Mouse (Mus musculus) lung, embryonic 16.5 days (tissue): Measurements from ENCODE around the gene Traf3ip2. TPM values are rescaled to one million over a fixed set of nuclear protein-coding genes. Genes with fewer than 3 reads are reported as not detected.
A peak's percentile ranks its signal among the peaks of the same experiment; 100 is the strongest.

Experiments
- ATAC-seq: fragments of 200-750 bp; cut with Nextera tagmentation; 2 replicates; pipeline ENCODE4 v1.8.0; 2017; ENCODE audit warnings: low read depth, mild to moderate bottlenecking, moderate library complexity
- H3K27ac ChIP-seq: fragments of 300-500 bp; sonication (generic); 2 replicates; pipeline ENCODE4 v1.5.1; 2014; ENCODE audit warnings: mild to moderate bottlenecking, control low read depth, low read length
- H3K27me3 ChIP-seq: fragments of 300-500 bp; sonication (generic); 2 replicates; pipeline ENCODE4 v1.6.1; 2014; ENCODE audit warnings: low read depth, low read length, mixed read lengths; ENCODE audit not compliant: control insufficient read depth, insufficient read depth
- H3K36me3 ChIP-seq: fragments of 300-500 bp; sonication (generic); 2 replicates; pipeline ENCODE4 v1.6.1; 2014; ENCODE audit warnings: low read length; ENCODE audit not compliant: control insufficient read depth, insufficient read depth
- H3K4me1 ChIP-seq: fragments of 300-500 bp; sonication (generic); replicated peaks from 2 replicates; pipeline ENCODE4 v1.6.1; 2014; ENCODE audit warnings: low read length, mixed read lengths; ENCODE audit not compliant: control insufficient read depth, insufficient read depth
- H3K4me2 ChIP-seq: fragments of 300-500 bp; sonication (generic); 2 replicates; pipeline ENCODE4 v1.6.1; 2014; ENCODE audit warnings: low read depth, low read length, control low read depth
- H3K4me3 ChIP-seq: fragments of 300-500 bp; sonication (generic); 2 replicates; pipeline ENCODE4 v1.5.1; 2014; ENCODE audit warnings: mild to moderate bottlenecking, low read length, control low read depth
- H3K9ac ChIP-seq: fragments of 300-500 bp; sonication (generic); 2 replicates; pipeline ENCODE4 v1.6.1; 2014; ENCODE audit warnings: low read length, control low read depth
- H3K9me3 ChIP-seq: fragments of 300-500 bp; sonication (generic); 2 replicates; pipeline ENCODE4 v1.6.1; 2016; ENCODE audit warnings: low read length; ENCODE audit not compliant: control insufficient read depth
- WGBS: fragments of 180-500 bp; shearing (Covaris S2); extraction: QIAGEN DNeasy Blood & Tissue Kit; methylation state at CpG from one replicate; pipeline ENCODE4 v1.1.7; 2014; 5-methylcytosine and 5-hydroxymethylcytosine counted together
- polyA plus RNA-seq: library from polyadenylated mRNA; unstranded; fragments of >200 nt; fragmentation: Nextera tagmentation; extraction: Ambion mirVana; gene quantifications from 2 replicates; pipeline ENCODE4 v1.2.1, GENCODE M21; 2015

Gene Traf3ip2
- polyA plus RNA-seq, 1 experiment from 2014 or later: 34.2 TPM

GRCm38 (mm10) chr10:39613973-39614372, 1.2 kb downstream of the Traf3ip2 start:
- 4% methylated on average over 2 of the region's 2 CpGs for WGBS
- Histone ChIP-seq H3K36me3 (peaks cover 8% of the 10 kb centered on the region), H3K9me3 (no peaks in the 10 kb centered on the region), H3K4me3 (peak overlapping the region; percentile 57), H3K27ac (peak overlapping the region; percentile 99), H3K9ac (peak overlapping the region; percentile 73), H3K4me2 (peak overlapping the region; percentile 63), H3K4me1 (peaks cover 41% of the 10 kb centered on the region), H3K27me3 (no peaks in the 10 kb centered on the region)
- peak; percentile 40 for ATAC-seq

GRCm38 (mm10) chr10:39614676-39615075, 1.9 kb downstream of the Traf3ip2 start:
- Histone ChIP-seq H3K4me1 (peaks cover 41% of the 10 kb centered on the region), H3K4me3 (peak overlapping the region; percentile 57; the same call in 1 of the 2 replicates), H3K36me3 (peaks cover 8% of the 10 kb centered on the region; the same call in 1 of the 2 replicates), H3K27me3 (no peaks in the 10 kb centered on the region), H3K9me3 (no peaks in the 10 kb centered on the region), H3K9ac (peak overlapping the region; percentile 73), H3K27ac (peak overlapping the region; percentile 99), H3K4me2 (peak overlapping the region; percentile 63)
- peak; percentile 89 for ATAC-seq
- WGBS: 10% methylated on average over 6 of the region's 6 CpGs

GRCm38 (mm10) chr10:39615531-39616229, 2.9 kb downstream of the Traf3ip2 start:
- H3K27ac ChIP-seq: peak overlapping the region; percentile 99
- H3K27me3 ChIP-seq: no peaks in the 10 kb centered on the region
- no peak overlapping the region for H3K4me3 ChIP-seq
- ATAC-seq: no peak
- H3K36me3 ChIP-seq: peaks cover 6% of the 10 kb centered on the region; the same call in 1 of the 2 replicates
- H3K4me1 ChIP-seq: peaks cover 41% of the 10 kb centered on the region
- H3K4me2 ChIP-seq: peak overlapping the region; percentile 63
- 76% methylated on average over 12 of the region's 12 CpGs for WGBS
- H3K9me3 ChIP-seq: no peaks in the 10 kb centered on the region
- peak overlapping the region; percentile 73 for H3K9ac ChIP-seq

GRCm38 (mm10) chr10:39616230-39616590, 3.5 kb downstream of the Traf3ip2 start:
- H3K27me3 ChIP-seq: no peaks in the 10 kb centered on the region
- H3K36me3 ChIP-seq: peaks cover 8% of the 10 kb centered on the region; the same call in 1 of the 2 replicates
- H3K4me1 ChIP-seq: peaks cover 36% of the 10 kb centered on the region
- no peak overlapping the region for H3K4me3 ChIP-seq
- no peak for ATAC-seq
- H3K4me2 ChIP-seq: no peak overlapping the region; the same call in 1 of the 2 replicates
- peak overlapping the region; percentile 99 for H3K27ac ChIP-seq
- 72% methylated on average over 9 of the region's 9 CpGs for WGBS
- H3K9ac ChIP-seq: peak overlapping the region; percentile 73
- no peaks in the 10 kb centered on the region for H3K9me3 ChIP-seq

GRCm38 (mm10) chr10:39616626-39617025, 3.9 kb downstream of the Traf3ip2 start:
- peak overlapping the region; percentile 99 for H3K27ac ChIP-seq
- WGBS: 81% methylated on average over 8 of the region's 8 CpGs
- ATAC-seq: no peak

GRCm38 (mm10) chr10:39618431-39618830, 5.7 kb downstream of the Traf3ip2 start:
- H3K9me3 ChIP-seq: no peaks in the 10 kb centered on the region
- H3K9ac ChIP-seq: no peak overlapping the region
- H3K36me3 ChIP-seq: peaks cover 11% of the 10 kb centered on the region; the same call in 1 of the 2 replicates
- no peaks in the 10 kb centered on the region for H3K27me3 ChIP-seq
- H3K4me2 ChIP-seq: no peak overlapping the region
- no peak for ATAC-seq
- H3K27ac ChIP-seq: no peak overlapping the region
- H3K4me1 ChIP-seq: peaks cover 28% of the 10 kb centered on the region
- H3K4me3 ChIP-seq: no peak overlapping the region
- 70% methylated on average over 10 of the region's 10 CpGs for WGBS

More at GRCm38 (mm10) chr10:39616626-39617025, 3.9 kb downstream of the Traf3ip2 start:
- H3K4me3 ChIP-seq: no peak overlapping the region
- no peaks in the 10 kb centered on the region for H3K9me3 ChIP-seq
- H3K27me3 ChIP-seq: no peaks in the 10 kb centered on the region
- H3K9ac ChIP-seq: 0 out of 2 replicates have a peak overlapping the region, but pooled peaks have one; percentile 73
- no peak overlapping the region for H3K4me2 ChIP-seq
- peaks cover 8% of the 10 kb centered on the region; the same call in 1 of the 2 replicates for H3K36me3 ChIP-seq
- H3K4me1 ChIP-seq: peaks cover 32% of the 10 kb centered on the region

- peaks cover 11% of the 10 kb centered on the region; the same call in 1 of the 2 replicates for H3K36me3 ChIP-seq
- H3K27me3 ChIP-seq: no peaks in the 10 kb centered on the region
- no peaks in the 10 kb centered on the region for H3K9me3 ChIP-seq
- WGBS: 76% methylated on average over 5 of the region's 5 CpGs
- H3K4me2 ChIP-seq: no peak overlapping the region
- H3K4me1 ChIP-seq: peaks cover 27% of the 10 kb centered on the region
- no peak overlapping the region for H3K9ac ChIP-seq
- ATAC-seq: no peak
- H3K4me3 ChIP-seq: no peak overlapping the region
- H3K27ac ChIP-seq: no peak overlapping the region
Measured at GRCm38 (mm10) chr10:39620626-39621025, 7.9 kb downstream of the Traf3ip2 start.

- no peak for ATAC-seq
- peaks cover 14% of the 10 kb centered on the region for H3K36me3 ChIP-seq
- H3K4me3 ChIP-seq: no peak overlapping the region
- H3K9ac ChIP-seq: no peak overlapping the region
- H3K9me3 ChIP-seq: no peaks in the 10 kb centered on the region
- H3K27ac ChIP-seq: no peak overlapping the region
- 78% methylated on average over 6 of the region's 6 CpGs for WGBS
- peaks cover 31% of the 10 kb centered on the region for H3K4me1 ChIP-seq
- H3K4me2 ChIP-seq: no peak overlapping the region
- H3K27me3 ChIP-seq: no peaks in the 10 kb centered on the region
Measured at GRCm38 (mm10) chr10:39623806-39624205, 11.1 kb downstream of the Traf3ip2 start.

- peak overlapping the region; percentile 4; the same call in 1 of the 2 replicates for H3K4me2 ChIP-seq
- H3K36me3 ChIP-seq: peaks cover 14% of the 10 kb centered on the region
- H3K4me3 ChIP-seq: no peak overlapping the region
- H3K27me3 ChIP-seq: no peaks in the 10 kb centered on the region
- no peaks in the 10 kb centered on the region for H3K9me3 ChIP-seq
- no peak overlapping the region for H3K9ac ChIP-seq
- H3K4me1 ChIP-seq: peaks cover 36% of the 10 kb centered on the region
- ATAC-seq: no peak
- WGBS: 36% methylated on average over 12 of the region's 12 CpGs
- peak overlapping the region; percentile 81 for H3K27ac ChIP-seq
Measured at GRCm38 (mm10) chr10:39624837-39625625, 12.3 kb downstream of the Traf3ip2 start.
